Mouse (Mus musculus) C2C12 (cell line): Measurements from ENCODE around the gene Cyp20a1. TPM values are rescaled to one million over a fixed set of nuclear protein-coding genes. Genes with fewer than 3 reads are reported as not detected.

Experiments used
- H3K27me3 ChIP-seq: one replicate; pipeline ENCODE4 v1.6.1; 2011; ENCODE audit not compliant: control insufficient read depth, insufficient read depth, insufficient read length
- H3K36me3 ChIP-seq: one replicate; pipeline ENCODE4 v1.6.1; 2011; ENCODE audit not compliant: control insufficient read depth, insufficient read depth
- H3K4me3 ChIP-seq: one replicate; pipeline ENCODE4 v1.5.1; 2011; ENCODE audit warnings: mild to moderate bottlenecking, control low read depth; ENCODE audit not compliant: poor library complexity, insufficient read depth, severe bottlenecking
- H3K79me2 ChIP-seq: one replicate; pipeline ENCODE4 v1.6.1; 2011; ENCODE audit not compliant: control insufficient read depth, insufficient read depth
- H3K79me3 ChIP-seq: one replicate; pipeline ENCODE4 v1.6.1; 2011; ENCODE audit warnings: low read depth, control low read depth
- H3ac ChIP-seq: one replicate; pipeline ENCODE3; 2011; ENCODE audit warnings: low read depth; ENCODE audit not compliant: control insufficient read depth, insufficient read length
- CEBPB ChIP-seq: IDR thresholded peaks from one replicate; pipeline ENCODE4 v1.6.1; 2011; ENCODE audit warnings: low read depth, mild to moderate bottlenecking, control low read depth, moderate library complexity
- CTCF ChIP-seq: IDR thresholded peaks from one replicate; pipeline ENCODE4 v1.5.1; 2011; ENCODE audit not compliant: control insufficient read depth, insufficient read depth, insufficient read length
- FOSL1 ChIP-seq: IDR thresholded peaks from one replicate; pipeline ENCODE4 v1.8.0; 2011; ENCODE audit warnings: mild to moderate bottlenecking, low read length; ENCODE audit not compliant: poor library complexity, insufficient read depth, severe bottlenecking
- MAX ChIP-seq: IDR thresholded peaks from one replicate; pipeline ENCODE4 v1.6.1; 2011; ENCODE audit warnings: mild to moderate bottlenecking, control low read depth
- MYOD1 ChIP-seq: IDR thresholded peaks from one replicate; pipeline ENCODE4 v1.6.1; 2011; ENCODE audit warnings: low read depth; ENCODE audit not compliant: control insufficient read depth, insufficient read length
- MYOG ChIP-seq: IDR thresholded peaks from one replicate; pipeline ENCODE4 v1.6.1; 2011; ENCODE audit not compliant: control insufficient read depth, insufficient read length; ENCODE audit errors: extremely low read depth
- USF1 ChIP-seq: IDR thresholded peaks from one replicate; pipeline ENCODE4 v1.6.1; 2011; ENCODE audit warnings: low read depth, mild to moderate bottlenecking, control low read depth, moderate library complexity
- polyA plus RNA-seq: library from polyadenylated mRNA; unstranded; fragments of >200 nt; fragmentation: generic; extraction: Trizol; gene quantifications from one replicate; pipeline ENCODE4 v1.2.1, GENCODE M21; 2012; ENCODE audit warnings: missing spikeins

Gene Cyp20a1
- polyA plus RNA-seq, 1 experiment, result 20.0 TPM

DNA sequence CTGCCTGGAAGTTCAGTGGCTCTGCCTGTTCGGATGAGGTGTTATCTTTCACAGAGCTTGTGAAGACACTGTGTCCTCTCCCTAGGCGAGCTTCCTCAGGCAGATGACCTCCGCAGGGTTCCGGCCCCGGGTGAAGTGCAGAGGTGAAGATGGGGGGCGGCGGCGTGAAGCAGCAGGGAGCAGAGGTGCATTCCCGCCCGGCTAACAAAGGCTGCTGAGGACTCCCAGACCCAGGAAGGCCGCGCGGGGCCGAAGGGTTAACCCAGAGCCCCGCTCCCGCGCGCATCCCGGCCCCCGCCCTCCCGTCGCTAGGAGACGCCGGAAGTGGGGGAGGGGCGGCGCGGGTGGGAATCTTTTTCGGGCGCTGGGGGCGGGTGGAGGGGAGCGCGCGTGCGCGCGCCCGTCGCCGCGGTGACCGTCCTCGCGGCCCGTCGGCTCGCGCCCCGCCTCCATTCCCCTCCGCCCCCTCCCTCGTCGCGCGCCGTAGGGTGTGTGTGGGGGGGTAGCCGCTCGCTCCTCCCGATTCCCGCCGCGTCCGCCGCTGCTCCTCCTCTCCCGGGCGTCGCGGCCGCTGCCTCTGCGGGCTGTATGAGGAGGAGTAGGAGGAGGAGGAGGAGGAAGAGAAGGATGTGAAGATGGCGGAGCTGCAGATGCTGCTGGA, 66.2 kb downstream of the Cyp20a1 start, which contains the start of gene Abi2:
Abi2 (plus strand) TSS at position 452 of the 661 bp plus-strand sequence.
- no peaks in the 10 kb centered on the region for H3K36me3 ChIP-seq
- TF ChIP-seq CTCF, result no peak
- TF ChIP-seq MAX, result no peak
- TF ChIP-seq FOSL1, result no peak
- TF ChIP-seq USF1, result no peak
- no peak for TF ChIP-seq CEBPB
- TF ChIP-seq MYOG, result no peak
- TF ChIP-seq MYOD1, result no peak
- H3K27me3 ChIP-seq, result no peaks in the 10 kb centered on the region
- peak within 1 kb of the TSS; percentile 72 for H3ac ChIP-seq
- H3K79me3 ChIP-seq, result peaks cover 22% of the 10 kb centered on the region
- H3K4me3 ChIP-seq, result peak within 1 kb of the TSS; percentile 75
- peaks cover 41% of the 10 kb centered on the region for H3K79me2 ChIP-seq

GRCm38 (mm10) chr1:60409928-60410817, 67.0 kb downstream of the Cyp20a1 start:
- no peaks in the 10 kb centered on the region for H3K27me3 ChIP-seq
- TF ChIP-seq CTCF (no peak), CEBPB (no peak)
- no peaks in the 10 kb centered on the region for H3K36me3 ChIP-seq
- H3K79me3 ChIP-seq, result peaks cover 26% of the 10 kb centered on the region
- peaks cover 47% of the 10 kb centered on the region for H3K79me2 ChIP-seq
- peak overlapping the region; percentile 72 for H3ac ChIP-seq
- H3K4me3 ChIP-seq, result peak overlapping the region; percentile 75

GRCm38 (mm10) chr1:60416724-60417123, 73.6 kb downstream of the Cyp20a1 start:
- no peak overlapping the region for H3K4me3 ChIP-seq
- H3ac ChIP-seq, result no peak overlapping the region
- TF ChIP-seq MAX (no peak), USF1 (no peak), MYOG (no peak), CEBPB (no peak), MYOD1 (no peak), FOSL1 (no peak), CTCF (no peak)
- H3K79me2 ChIP-seq, result peaks cover 49% of the 10 kb centered on the region
- no peaks in the 10 kb centered on the region for H3K36me3 ChIP-seq
- H3K27me3 ChIP-seq, result no peaks in the 10 kb centered on the region
- peaks cover 26% of the 10 kb centered on the region for H3K79me3 ChIP-seq

DNA sequence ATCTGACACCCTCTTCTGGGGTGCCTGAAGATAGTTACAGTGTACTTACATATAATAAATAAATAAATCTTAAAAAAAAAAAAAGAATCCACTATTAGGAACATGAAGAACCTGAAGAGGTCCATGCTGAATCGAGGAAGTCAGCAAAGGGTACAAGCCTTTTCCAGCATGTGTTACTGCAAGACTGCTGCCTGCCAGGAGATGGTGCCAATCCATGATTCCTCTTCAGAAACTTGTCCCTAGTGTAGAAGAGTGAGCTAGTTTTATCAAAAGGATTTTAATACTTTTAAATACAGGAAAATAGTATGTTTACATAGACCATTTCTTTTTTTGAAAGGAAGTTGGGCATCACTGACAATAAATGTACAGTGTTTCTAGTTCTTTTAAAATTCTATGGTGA, 80.8 kb downstream of the Cyp20a1 start:
- no peaks in the 10 kb centered on the region for H3K36me3 ChIP-seq
- TF ChIP-seq MYOG (no peak), CEBPB (no peak), MAX (no peak), USF1 (no peak), MYOD1 (no peak), CTCF (no peak), FOSL1 (no peak)
- H3K79me3 ChIP-seq, result peaks cover 1% of the 10 kb centered on the region
- no peak overlapping the region for H3K4me3 ChIP-seq
- no peak overlapping the region for H3ac ChIP-seq
- H3K27me3 ChIP-seq, result no peaks in the 10 kb centered on the region
- peaks cover 18% of the 10 kb centered on the region for H3K79me2 ChIP-seq

- Histone ChIP-seq H3K79me2 (peaks cover 14% of the 10 kb centered on the region), H3ac (no peak overlapping the region)
- no peak for TF ChIP-seq USF1
- no peak for TF ChIP-seq FOSL1
- TF ChIP-seq CEBPB, result no peak
- no peak for TF ChIP-seq MYOD1
- TF ChIP-seq CTCF, result no peak
- no peak for TF ChIP-seq MAX
- no peak for TF ChIP-seq MYOG
Measured at GRCm38 (mm10) chr1:60428341-60428740, 85.2 kb downstream of the Cyp20a1 start.

More at GRCm38 (mm10) chr1:60428341-60428740, 85.2 kb downstream of the Cyp20a1 start:
- Histone ChIP-seq H3K4me3 (no peak overlapping the region), H3K79me3 (peaks cover 4% of the 10 kb centered on the region), H3K36me3 (no peaks in the 10 kb centered on the region), H3K27me3 (no peaks in the 10 kb centered on the region)
